Mouse (Mus musculus) liver, postnatal 0 days (tissue): ENCODE results near the gene Krt75.

ENCODE experiments used
- CTCF ChIP-seq: sonication (generic); IDR thresholded peaks from 2 replicates; pipeline ENCODE4 v1.5.1; 2016; ENCODE audit warnings: antibody characterized with exemption, low read depth
- EP300 ChIP-seq: IDR thresholded peaks from 2 replicates; pipeline ENCODE4 v1.6.1; 2016; ENCODE audit warnings: antibody characterized with exemption, low read depth, mild to moderate bottlenecking

GRCm38 (mm10) chr15:101573796-101574345 lies at the start of gene Krt75:
- TF ChIP-seq CTCF (no peak), EP300 (no peak)
